Mouse (Mus musculus): Measurements from ENCODE around the gene Mcts2.
A peak's percentile ranks its signal among the peaks of the same experiment; 100 is the strongest.

Mcts2 gene

GRCm38 (mm10) chr2:152686399-152686798 lies 436 bp upstream of the Mcts2 start:
- DNase-seq (ENCODE audit: low spot score in 2 of 2): no peak

GRCm38 (mm10) chr2:152691564-152692217 lies 4.9 kb downstream of the Mcts2 start:
- DNase-seq (ENCODE audit: low spot score in 2 of 2): no peak

- peak in 1 of 2 experiments; percentile 63 for DNase-seq (ENCODE audit: low spot score in 2 of 2)
Measured at GRCm38 (mm10) chr2:152693233-152693632, 6.4 kb downstream of the Mcts2 start.

GRCm38 (mm10) chr2:152693735-152694134 lies 6.9 kb downstream of the Mcts2 start:
- DNase-seq (ENCODE audit: low spot score in 2 of 2): no peak

- DNase-seq (ENCODE audit: low spot score in 2 of 2): no peak
Measured at GRCm38 (mm10) chr2:152694708-152695107, 7.9 kb downstream of the Mcts2 start.

GRCm38 (mm10) chr2:152696016-152696415 lies 9.2 kb downstream of the Mcts2 start:
- DNase-seq (ENCODE audit: low spot score in 2 of 2): no peak

GRCm38 (mm10) chr2:152696476-152697164 lies 9.8 kb downstream of the Mcts2 start:
- DNase-seq (ENCODE audit: low spot score in 2 of 2): peak; percentile 87 to 88

- no peak for DNase-seq (ENCODE audit: low spot score in 2 of 2)
Measured at GRCm38 (mm10) chr2:152700138-152700537, 13.3 kb downstream of the Mcts2 start.

GRCm38 (mm10) chr2:152700725-152701124 lies 13.9 kb downstream of the Mcts2 start:
- no peak for DNase-seq (ENCODE audit: low spot score in 2 of 2)

GRCm38 (mm10) chr2:152703596-152704255 lies 16.9 kb downstream of the Mcts2 start:
- DNase-seq (ENCODE audit: low spot score in 2 of 2): no peak

GRCm38 (mm10) chr2:152704256-152704605 lies 17.4 kb downstream of the Mcts2 start:
- no peak for DNase-seq (ENCODE audit: low spot score in 2 of 2)

- DNase-seq (ENCODE audit: low spot score in 2 of 2): no peak
Measured at GRCm38 (mm10) chr2:152704811-152705370, 18.1 kb downstream of the Mcts2 start.

- DNase-seq (ENCODE audit: low spot score in 2 of 2): peak; percentile 49 to 63
Measured at GRCm38 (mm10) chr2:152705993-152706571, 19.2 kb downstream of the Mcts2 start.

GRCm38 (mm10) chr2:152707186-152707585 lies 20.4 kb downstream of the Mcts2 start:
- DNase-seq (ENCODE audit: low spot score in 2 of 2): no peak

- peak; percentile 66 to 77 for DNase-seq (ENCODE audit: low spot score in 2 of 2)
Measured at GRCm38 (mm10) chr2:152707627-152708026, 20.8 kb downstream of the Mcts2 start.

GRCm38 (mm10) chr2:152709066-152709465 lies 22.2 kb downstream of the Mcts2 start:
- DNase-seq (ENCODE audit: low spot score in 2 of 2): no peak

- DNase-seq (ENCODE audit: low spot score in 2 of 2): no peak
Measured at GRCm38 (mm10) chr2:152716241-152716772, 29.5 kb downstream of the Mcts2 start.

- no peak for DNase-seq (ENCODE audit: low spot score in 2 of 2)
Measured at GRCm38 (mm10) chr2:152717652-152718051, 30.8 kb downstream of the Mcts2 start.

- no peak for DNase-seq (ENCODE audit: low spot score in 2 of 2)
Measured at GRCm38 (mm10) chr2:152718076-152718475, 31.2 kb downstream of the Mcts2 start.

- no peak for DNase-seq (ENCODE audit: low spot score in 2 of 2)
Measured at GRCm38 (mm10) chr2:152723651-152724331, 37.0 kb downstream of the Mcts2 start.

GRCm38 (mm10) chr2:152724332-152724723 lies 37.5 kb downstream of the Mcts2 start:
- DNase-seq (ENCODE audit: low spot score in 2 of 2): no peak
